Mouse (Mus musculus) olfactory bulb, adult 2 months (tissue): Measurements from ENCODE around the gene Kcnip4.

ENCODE experiments used
- CTCF ChIP-seq: fragments of 200-500 bp; IDR thresholded peaks from 2 replicates; pipeline ENCODE4 v1.5.1; 2012; ENCODE audit warnings: low read depth, mild to moderate bottlenecking, low read length, moderate library complexity; ENCODE audit not compliant: insufficient read depth
- POLR2A ChIP-seq: fragments of 200-500 bp; IDR thresholded peaks from 2 replicates; pipeline ENCODE4 v1.6.1; 2012; ENCODE audit warnings: mild to moderate bottlenecking, low read depth, low read length, moderate library complexity; ENCODE audit not compliant: insufficient read depth

GRCm38 (mm10) chr5:49256850-49257249 is 267.9 kb downstream of the Kcnip4 start:
- TF ChIP-seq CTCF, result no peak
- no peak for TF ChIP-seq POLR2A
